Mouse (Mus musculus) cerebellum, adult (tissue): ENCODE results near the gene Best2.

Experiments used
- ATAC-seq: cut with Nextera tagmentation; 2 replicates; pipeline ENCODE4 v1.9.2; 2017; ENCODE audit warnings: mild to moderate bottlenecking, moderate library complexity, mixed read lengths; ENCODE audit not compliant: insufficient number of reproducible peaks, low FRiP score, low TSS enrichment

Best2 gene

GRCm38 (mm10) chr8:85014431-85014830, at the start of gene Best2:
TSS of gene Best2 (minus strand) at chr8:85014531.
- no peak for ATAC-seq

GRCm38 (mm10) chr8:85062603-85063002, 48.3 kb upstream of the Best2 start:
- ATAC-seq, result no peak

- ATAC-seq, result peak; percentile 76; the same call in 1 of the 2 replicates
These were observed 45.7 kb upstream of the Best2 start, which contains the start of gene Fbxw9 for GRCm38 (mm10) chr8:85059879-85060616. TSS of gene Fbxw9 (plus strand) at chr8:85060055.

GRCm38 (mm10) chr8:85057367-85057766, 43.0 kb upstream of the Best2 start:
- ATAC-seq, result no peak

- no peak for ATAC-seq
These were observed 29.3 kb upstream of the Best2 start for GRCm38 (mm10) chr8:85043619-85044018.

GRCm38 (mm10) chr8:85037681-85038531, 23.6 kb upstream of the Best2 start:
- no peak for ATAC-seq

GRCm38 (mm10) chr8:85037366-85037680, 23.0 kb upstream of the Best2 start:
- peak; percentile 11; the same call in 1 of the 2 replicates for ATAC-seq

- ATAC-seq, result peak; percentile 64
These were observed 22.5 kb upstream of the Best2 start, which contains the start of gene Tnpo2 for GRCm38 (mm10) chr8:85036718-85037365. TSS of gene Tnpo2 (plus strand) at chr8:85036915.

- ATAC-seq, result peak; percentile 28; the same call in 1 of the 2 replicates
These were observed 22.0 kb upstream of the Best2 start for GRCm38 (mm10) chr8:85036381-85036717.

GRCm38 (mm10) chr8:85035728-85036310, 21.5 kb upstream of the Best2 start:
- no peak for ATAC-seq

GRCm38 (mm10) chr8:85035165-85035727, 20.9 kb upstream of the Best2 start:
- no peak for ATAC-seq

GRCm38 (mm10) chr8:85034764-85035163, 20.4 kb upstream of the Best2 start:
- no peak for ATAC-seq

- no peak for ATAC-seq
These were observed 19.5 kb upstream of the Best2 start for GRCm38 (mm10) chr8:85033867-85034266.

- no peak for ATAC-seq
These were observed 18.4 kb upstream of the Best2 start for GRCm38 (mm10) chr8:85032622-85033311.

- ATAC-seq, result no peak
These were observed 14.9 kb upstream of the Best2 start for GRCm38 (mm10) chr8:85029271-85029670.

GRCm38 (mm10) chr8:85027922-85028321, 13.6 kb upstream of the Best2 start:
- ATAC-seq, result no peak

GRCm38 (mm10) chr8:85027516-85027855, 13.2 kb upstream of the Best2 start:
- ATAC-seq, result no peak

GRCm38 (mm10) chr8:85026670-85027515, 12.6 kb upstream of the Best2 start, which contains the start of gene Trir:
TSS of gene Trir (plus strand) at chr8:85026823.
- peak; percentile 76 for ATAC-seq
